Mouse (Mus musculus) T-helper 17 cell (primary cell): ENCODE data around the gene Mon1b.

Experiments
- in situ Hi-C, 2 experiments: fragments of 300-600 bp; cut with MboI, MseI; formaldehyde crosslinking; loops; 1 replicate in 1 of 2; 2 replicates in 1 of 2; pipeline ENCODE4 v1.15.1; 2025; ENCODE audit warnings: high pct_unique_total_duplicates in 2 of 2

Gene Mon1b

DNA sequence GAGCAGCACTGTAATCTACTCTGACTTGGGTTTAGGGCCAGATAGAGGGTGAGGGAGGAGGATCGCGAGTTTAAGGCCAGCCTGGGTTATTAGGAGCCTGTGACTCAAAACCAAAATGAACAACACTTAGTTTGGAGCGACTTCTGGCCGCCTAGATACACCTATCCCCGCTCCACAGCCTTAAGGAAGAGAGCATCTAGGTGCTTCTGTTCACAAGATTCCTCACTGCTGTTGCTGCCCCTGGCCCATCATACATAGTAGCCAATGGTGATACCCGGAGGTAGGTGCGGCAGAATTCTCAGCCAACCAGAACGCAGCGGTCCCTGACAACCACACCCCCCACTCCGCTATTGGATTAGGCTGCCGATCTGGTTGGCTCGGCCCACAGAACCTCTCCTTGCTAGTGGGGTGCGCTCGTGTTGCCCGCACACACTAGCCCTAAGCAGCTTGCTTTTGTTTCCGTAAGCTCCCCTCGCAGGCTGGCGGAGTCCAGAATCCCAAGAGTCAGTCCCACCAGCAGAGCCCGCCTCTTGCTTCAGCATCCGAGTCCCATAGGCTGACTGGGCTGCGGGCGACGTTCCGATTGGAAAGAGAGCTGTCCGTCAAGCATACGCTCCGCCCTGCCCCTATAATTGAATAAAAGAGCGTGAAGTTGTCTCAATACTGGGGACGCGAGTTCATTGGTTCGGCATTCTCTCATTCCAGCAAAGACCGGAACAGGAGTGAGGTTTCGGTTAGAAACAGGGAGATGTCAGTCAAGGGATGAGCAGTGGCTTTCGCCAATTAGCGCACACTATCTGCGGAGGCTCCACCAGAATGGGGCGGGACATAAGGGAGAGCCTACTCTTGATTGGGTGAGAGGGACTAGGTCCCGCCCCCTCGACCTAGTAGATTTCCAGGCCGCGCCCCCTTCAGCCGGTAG is at the start of gene Mon1b:
Gene Mon1b, plus strand, starts transcription at position 918 of the 922 bp plus-strand sequence.
- in situ Hi-C loops: loop anchor here (5.0 to 25.0 kb wide), 6 partner anchors 497 to 1923 kb away; partner anchors contain the start of genes Cfdp1 (in 1 of the 2), Nudt7 (in 1 of the 2) and Wwox (in 1 of the 2)

DNA sequence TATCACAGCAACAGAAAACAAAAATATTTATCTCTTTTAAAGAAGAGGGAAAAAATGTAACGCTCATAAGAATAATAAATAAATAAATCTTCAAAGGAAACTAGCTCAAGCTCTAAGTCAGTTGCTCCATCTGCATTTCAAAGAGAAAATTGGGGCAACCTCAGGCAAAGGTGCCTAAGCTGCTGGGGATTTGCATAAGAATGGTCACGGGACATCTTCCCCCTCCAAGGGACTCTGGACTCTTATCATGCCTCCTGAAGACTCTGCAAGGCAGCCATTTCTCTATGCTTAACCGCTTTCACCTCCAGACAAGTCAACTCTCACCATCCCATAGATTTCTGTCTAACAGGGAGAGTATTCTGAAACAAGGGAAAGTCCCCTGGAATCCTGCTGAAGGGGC is 37.0 kb upstream of the Mon1b start:
- in situ Hi-C loops: loop anchor here in 1 of 2 experiments (10.0 kb wide), 1 partner anchor 206 kb away; no protein-coding TSS in a partner anchor

DNA sequence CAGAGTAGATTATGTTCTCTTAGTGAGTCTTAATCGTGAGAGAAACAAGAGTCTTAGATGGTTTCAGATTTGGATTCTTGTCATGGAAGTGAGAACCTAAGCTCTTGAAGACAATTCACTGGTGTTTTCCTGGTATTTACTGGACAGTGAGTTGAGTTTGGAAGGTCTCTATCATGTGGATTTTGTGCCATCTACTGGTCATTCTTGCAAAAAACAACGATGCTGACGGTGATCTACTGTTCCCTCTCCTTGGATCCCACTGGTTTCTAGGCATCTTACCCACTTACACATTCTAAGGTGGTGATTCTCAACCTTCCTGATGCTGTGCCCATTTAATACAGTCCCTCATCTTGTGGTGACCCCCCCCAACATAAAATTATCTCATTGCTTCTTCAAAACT is 2.8 kb upstream of the Mon1b start:
- in situ Hi-C loops: loop anchor here (5.0 to 25.0 kb wide), 5 partner anchors 722 to 1920 kb away; partner anchors contain the start of genes Cfdp1 (in 1 of the 2) and Wwox (in 1 of the 2)

DNA sequence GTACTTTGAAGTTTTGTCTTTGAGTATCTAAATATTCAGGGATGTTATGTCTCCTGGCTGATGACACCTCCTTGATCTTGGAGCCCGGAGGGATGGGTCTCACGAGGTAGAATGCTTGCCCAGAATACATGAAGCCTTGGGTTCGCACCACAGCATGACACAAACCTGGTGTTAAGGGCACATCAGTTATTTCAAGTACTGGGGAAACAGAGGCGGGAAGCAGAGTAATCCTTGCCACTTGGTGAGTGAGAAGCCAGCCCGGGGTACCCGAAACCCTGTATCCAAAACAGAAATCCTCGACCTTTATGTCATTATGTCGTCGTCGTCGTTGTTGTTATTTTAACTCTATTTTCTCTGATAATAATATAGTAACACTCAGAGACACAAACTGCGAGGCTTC is 1.2 kb upstream of the Mon1b start:
- in situ Hi-C loops: loop anchor here (5.0 to 25.0 kb wide), 5 partner anchors 721 to 1922 kb away; partner anchors contain the start of genes Cfdp1 (in 1 of the 2) and Wwox (in 1 of the 2)

DNA sequence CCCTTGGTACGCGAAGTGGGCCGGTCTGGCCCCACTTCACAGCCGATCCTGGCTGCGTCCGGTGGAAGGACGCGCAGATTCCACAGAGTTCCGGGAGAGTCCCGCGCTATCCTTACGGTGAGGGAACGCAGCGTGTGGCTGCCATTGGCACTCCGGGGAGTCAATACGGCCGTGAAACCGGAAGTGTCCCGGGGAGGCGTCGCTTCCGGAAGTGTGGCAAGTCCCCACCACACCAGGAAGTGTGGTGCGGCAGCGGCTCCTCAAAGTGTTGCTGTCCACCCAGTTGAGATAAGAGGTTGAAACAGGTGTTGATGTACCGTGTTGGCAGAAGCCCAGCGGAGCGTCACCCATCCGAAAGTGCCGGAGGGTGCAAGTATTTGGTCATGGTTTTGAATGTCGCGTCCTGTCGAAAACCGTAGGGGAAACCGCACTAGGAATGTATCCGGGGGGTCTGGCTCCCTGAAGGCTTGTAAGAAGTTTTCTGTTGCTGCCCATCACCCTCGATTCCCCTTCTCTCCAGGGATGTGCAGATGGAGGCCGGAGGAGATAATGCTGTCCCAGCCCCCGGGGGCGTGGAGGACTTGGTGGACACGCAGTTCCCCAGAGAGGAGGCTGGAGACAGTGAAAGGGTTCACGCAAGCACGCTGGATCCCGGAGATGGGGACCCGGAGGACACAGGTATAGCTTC is 349 bp downstream of the Mon1b start:
- in situ Hi-C loops: loop anchor here (5.0 to 25.0 kb wide), 6 partner anchors 497 to 1923 kb away; partner anchors contain the start of genes Cfdp1 (in 1 of the 2), Nudt7 (in 1 of the 2) and Wwox (in 1 of the 2)

DNA sequence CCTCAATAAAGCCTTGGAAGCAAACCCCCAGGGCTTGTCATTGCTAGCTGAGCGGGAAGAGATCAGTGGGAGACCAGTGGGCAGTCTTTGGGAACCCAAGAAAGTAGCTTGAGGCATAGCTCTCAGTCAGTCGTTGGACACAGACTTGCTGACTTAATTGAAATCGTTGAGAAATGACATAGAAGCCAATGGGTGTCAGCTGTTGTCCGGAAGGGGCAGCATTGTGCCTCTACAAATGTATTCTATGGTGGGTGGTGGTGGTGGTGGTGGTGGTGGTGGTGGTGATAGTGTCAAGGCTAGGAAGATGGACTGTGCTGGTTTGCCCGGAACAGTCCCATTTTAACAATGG is 867 bp downstream of the Mon1b start:
- in situ Hi-C loops: loop anchor here (5.0 to 25.0 kb wide), 6 partner anchors 496 to 1924 kb away; partner anchors contain the start of genes Cfdp1 (in 1 of the 2), Nudt7 (in 1 of the 2) and Wwox (in 1 of the 2)

DNA sequence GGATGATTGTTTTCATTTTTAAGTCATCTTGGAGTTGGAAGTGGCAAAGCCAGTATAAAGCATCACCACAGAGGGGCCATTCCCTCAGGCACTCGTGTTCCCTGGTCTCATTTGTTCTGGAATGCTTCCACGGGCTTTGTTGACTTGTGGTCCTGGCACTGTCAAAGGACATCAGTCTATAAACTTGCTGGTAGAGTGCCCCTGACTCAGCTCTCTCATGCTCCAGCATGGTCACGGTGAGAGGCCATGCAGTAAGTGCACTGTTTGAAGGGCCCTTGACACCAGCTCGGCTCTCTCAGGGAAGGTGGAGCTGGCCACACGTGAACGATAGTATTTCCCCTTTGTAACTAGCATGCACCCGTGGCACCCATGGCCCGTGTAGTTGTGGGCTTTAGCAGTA is 5.0 kb downstream of the Mon1b start:
- in situ Hi-C loops: loop anchor here in 1 of 2 experiments (25.0 kb wide), 2 partner anchors 1778 to 1928 kb away; partner anchors contain the start of gene Cfdp1

DNA sequence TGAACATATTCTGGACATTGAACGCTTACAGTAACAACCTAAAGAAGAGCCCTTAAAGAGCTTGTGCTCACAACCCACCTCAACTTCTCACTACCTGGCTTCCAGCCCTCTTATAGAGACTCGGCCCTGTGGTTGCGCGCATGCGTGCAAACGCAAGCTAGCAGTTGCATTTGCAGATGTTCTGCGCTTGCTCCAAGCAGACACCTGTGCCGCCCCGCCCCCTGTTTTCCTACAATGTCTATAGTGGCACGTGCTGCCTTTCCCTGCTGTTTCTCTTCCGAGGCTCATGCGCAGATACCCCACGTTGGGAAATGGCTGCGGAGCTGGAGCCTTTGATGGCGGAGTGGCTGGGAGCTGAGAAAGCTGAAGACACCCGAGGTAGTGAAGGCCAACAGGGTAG is 7.5 kb downstream of the Mon1b start, which contains the start of gene Syce1l:
Gene Syce1l, plus strand, starts transcription at position 288 of the 400 bp plus-strand sequence.
- in situ Hi-C loops: loop anchor here in 1 of 2 experiments (25.0 kb wide), 2 partner anchors 1781 to 1931 kb away; partner anchors contain the start of gene Cfdp1

DNA sequence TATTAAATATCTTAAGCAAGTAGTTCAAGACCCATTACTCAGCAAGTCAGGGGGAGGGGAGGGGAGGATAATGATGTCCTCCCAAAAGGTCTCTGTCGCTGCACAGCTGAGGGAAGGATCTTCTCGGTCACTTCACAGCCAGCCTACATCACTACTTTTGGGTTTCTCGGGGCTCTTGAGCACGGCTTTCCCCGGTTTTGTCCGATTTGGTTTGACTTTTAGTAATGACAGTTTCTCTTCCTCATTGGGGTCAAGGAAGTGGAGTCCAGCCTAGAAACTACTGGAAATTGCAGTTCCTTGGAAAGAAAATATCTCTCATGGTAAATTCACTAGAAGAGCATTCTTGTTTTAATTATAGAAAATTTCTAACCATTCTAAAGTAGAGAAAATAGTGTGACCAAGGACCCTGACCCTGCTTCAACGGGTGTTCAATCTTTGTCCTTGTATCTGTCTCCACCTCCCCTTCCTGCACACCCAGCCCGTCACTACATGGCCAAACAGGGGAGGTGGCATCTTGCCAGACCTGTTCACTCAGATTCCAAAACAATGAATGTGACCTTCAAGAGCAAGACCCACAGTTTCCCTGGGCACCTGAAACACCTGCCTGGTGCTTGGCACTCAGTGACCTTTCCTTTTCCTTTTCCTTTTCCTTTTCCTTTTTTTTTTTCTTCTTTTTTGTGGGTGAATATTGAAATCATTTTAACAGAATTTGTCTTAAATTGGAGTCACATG is 8.3 kb downstream of the Mon1b start:
- in situ Hi-C loops: loop anchor here in 1 of 2 experiments (25.0 kb wide), 2 partner anchors 1781 to 1931 kb away; partner anchors contain the start of gene Cfdp1

DNA sequence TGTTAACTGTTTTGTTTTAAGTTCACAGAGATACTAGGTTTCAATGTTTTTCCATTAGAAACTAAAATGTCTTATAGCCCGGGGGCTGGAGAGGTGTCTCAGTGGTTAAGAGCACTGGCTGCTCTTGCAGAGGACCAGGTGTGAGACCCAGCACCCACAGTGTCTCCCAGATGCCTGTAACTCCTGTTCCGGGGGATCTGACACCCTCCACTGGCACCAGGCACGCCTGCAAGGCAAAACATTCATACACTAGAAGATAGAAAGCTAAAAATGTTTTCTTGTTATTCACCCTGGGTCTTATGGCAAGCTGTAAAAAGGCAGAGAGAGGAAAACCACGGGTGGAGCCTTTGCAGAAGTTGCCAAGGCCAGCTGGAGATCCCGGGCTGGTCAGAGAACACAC is 9.8 kb downstream of the Mon1b start:
- in situ Hi-C loops: loop anchor here in 1 of 2 experiments (25.0 kb wide), 2 partner anchors 1783 to 1933 kb away; partner anchors contain the start of gene Cfdp1

DNA sequence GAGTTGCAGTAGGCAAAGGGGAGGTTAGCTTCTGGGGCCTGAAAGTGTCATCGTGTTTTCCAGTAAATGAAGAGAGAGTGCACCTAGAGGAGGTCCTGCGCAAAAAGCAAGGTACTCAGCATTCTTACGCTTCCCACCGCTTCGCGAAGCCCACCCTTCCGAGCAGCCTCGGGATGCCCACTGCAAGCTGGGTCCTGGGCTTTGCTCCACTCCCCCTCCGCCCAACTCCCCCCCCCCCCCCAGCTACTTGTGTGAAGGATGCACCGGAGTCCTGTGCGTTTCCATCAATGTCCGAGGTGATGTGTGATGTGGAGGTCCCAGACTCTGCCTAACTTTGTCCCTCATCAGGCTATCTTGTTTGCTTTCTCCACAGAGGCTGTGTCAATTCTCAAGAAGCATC is 17.1 kb downstream of the Mon1b start:
- in situ Hi-C loops: loop anchor here (10.0 kb wide), 3 partner anchors 712 to 1402 kb away; partner anchors contain the start of gene Wwox (in 1 of the 2)

DNA sequence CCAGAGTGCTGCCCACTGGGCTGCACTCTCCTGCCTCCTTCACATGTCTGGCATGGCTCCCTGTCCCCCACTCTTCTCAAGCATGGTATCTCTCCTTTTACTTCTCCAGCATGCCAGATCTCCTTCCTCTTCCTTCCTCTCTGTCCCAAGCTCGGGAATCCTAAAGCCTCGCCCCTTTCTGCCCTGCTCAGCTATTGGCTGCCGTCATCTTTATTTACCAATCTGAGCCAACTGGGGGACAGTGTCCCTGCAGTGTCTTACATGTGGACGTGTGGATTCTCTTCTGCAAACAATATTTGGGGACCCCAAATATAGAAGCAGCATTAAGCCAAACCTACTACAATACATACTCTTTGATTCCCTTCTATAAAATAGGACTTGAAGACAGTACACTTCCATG is 17.8 kb downstream of the Mon1b start:
- in situ Hi-C loops: loop anchor here (10.0 kb wide), 3 partner anchors 712 to 1402 kb away; partner anchors contain the start of gene Wwox (in 1 of the 2)

DNA sequence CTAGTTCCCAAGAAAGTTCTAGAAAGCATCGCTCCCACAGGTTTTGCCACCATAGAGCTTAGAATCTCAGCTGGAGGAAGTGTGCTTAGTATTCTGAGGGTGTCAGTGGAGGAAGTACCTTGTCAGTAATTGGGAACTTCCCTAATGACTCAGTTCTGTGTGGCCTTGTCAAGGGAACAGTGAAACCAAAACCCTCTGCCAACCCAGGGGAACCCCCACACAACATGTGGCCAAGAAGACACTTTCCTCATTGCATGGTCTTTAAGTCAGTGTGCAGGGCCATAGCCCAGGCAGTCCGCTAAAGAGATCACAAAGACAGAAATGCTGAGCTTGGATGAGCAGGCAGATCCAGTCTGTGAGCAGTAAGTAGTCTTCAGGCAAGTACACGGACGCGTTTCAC is 20.8 kb downstream of the Mon1b start:
- in situ Hi-C loops: loop anchor here (10.0 kb wide), 3 partner anchors 709 to 1399 kb away; partner anchors contain the start of gene Wwox (in 1 of the 2)

DNA sequence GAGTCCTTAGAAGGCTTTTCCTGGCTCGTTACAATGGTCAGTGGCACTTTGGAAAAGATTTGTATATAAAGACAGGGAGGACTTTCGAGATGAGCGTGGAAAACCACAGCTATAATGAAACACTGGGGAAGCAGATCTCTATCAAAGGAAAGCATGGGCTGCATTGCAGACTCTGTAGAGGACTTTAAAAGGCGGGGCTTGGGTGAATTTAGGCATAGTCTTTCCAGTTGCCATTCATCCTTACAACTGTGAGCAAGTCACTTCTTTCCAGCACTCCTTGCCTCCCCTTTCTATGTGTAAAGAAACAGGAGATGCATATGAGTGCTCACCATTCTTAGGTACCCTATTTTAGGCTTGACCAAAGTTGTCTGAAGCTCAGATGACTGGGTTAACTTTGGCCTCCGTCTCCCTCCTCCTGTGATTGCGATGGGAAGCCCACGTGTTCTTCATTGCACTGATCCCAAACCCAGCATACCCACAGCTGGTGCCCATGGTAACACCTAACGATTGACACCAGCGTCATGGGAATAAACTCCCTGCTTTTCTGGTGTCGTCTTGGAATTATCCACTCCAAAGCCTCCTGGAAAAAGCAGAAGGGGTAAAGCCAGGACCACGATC is 21.4 kb downstream of the Mon1b start:
- in situ Hi-C loops: loop anchor here (10.0 kb wide), 3 partner anchors 708 to 1398 kb away; partner anchors contain the start of gene Wwox (in 1 of the 2)

DNA sequence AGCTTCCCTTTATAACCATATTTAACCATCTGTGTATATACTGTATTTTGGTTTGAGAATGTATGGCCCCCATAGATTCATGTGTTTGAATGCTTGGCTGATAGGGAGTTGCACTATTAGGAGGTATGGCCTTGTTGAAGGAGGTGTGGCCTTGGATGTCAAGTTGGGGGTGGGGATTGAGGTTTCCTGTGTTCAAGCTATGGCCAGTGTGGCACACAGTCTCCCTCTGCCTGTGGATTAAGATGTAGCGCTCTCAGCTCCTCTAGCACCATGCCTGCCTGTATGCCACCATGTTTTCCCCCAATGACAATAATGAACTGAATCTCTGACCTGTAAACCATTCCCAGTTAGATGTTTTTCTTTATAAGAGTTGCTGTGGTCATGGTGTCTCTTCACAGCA is 24.7 kb downstream of the Mon1b start:
- in situ Hi-C loops: no loop called here

DNA sequence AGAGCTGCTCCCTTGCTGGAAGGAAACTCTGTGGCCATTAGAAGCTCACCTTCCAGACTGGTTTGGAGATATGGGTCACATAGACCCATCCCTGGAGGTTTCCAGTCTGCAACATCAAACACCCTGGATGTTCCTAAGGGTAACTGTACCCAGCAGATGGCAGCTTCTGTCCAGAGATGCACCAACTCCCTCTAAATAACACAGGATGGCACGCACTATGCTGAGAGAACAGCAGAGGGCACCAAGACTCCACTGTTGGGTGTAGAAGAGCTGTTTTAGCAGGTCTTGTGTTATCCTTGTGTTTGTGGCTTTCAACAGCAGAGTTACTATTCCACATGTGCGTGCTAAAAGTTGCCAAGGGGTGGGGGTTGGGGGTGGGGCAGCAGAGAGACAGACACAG is 29.2 kb downstream of the Mon1b start:
- in situ Hi-C loops: no loop called here

DNA sequence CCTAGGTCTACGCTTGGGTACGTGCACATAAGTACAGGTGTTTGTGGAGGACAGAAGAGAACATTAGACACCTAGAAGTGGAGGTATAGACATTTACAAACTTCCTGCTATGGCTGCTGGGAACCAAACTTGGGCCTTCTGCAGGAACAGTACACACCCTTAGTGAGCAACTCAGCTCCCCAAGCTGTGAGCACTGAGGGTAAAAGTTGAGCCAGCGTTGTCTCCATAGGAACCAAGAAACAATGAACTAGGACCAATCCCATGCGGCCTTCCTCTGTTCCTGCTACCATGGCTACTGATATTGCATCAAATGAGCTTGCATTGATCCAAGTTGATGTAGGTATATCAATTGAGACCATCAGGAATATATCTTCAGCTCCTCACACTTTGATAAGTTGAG is 29.6 kb downstream of the Mon1b start:
- in situ Hi-C loops: loop anchor here (5.0 kb wide), 1 partner anchor 317 kb away; no protein-coding TSS in a partner anchor

DNA sequence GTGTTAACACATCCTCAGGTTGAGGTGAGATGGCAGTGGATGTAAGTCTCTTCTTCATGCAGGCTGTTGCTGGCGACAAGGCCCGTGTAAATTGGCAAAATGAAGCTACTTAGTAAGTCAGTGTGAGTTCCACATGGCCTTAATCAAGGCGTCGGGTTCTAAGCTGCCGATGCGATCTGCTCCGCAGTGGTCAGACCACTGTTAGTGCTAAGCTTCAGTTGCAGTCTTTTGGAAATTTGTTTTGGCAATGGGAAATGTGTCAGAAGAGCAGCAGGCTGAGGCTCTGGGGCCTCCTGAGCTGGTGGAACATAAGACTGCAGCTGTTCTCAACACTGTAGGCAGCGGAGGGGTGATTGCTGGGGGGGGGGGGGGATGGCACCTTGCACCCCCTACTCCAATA is 30.6 kb downstream of the Mon1b start:
- in situ Hi-C loops: loop anchor here (5.0 kb wide), 1 partner anchor 316 kb away; no protein-coding TSS in a partner anchor

DNA sequence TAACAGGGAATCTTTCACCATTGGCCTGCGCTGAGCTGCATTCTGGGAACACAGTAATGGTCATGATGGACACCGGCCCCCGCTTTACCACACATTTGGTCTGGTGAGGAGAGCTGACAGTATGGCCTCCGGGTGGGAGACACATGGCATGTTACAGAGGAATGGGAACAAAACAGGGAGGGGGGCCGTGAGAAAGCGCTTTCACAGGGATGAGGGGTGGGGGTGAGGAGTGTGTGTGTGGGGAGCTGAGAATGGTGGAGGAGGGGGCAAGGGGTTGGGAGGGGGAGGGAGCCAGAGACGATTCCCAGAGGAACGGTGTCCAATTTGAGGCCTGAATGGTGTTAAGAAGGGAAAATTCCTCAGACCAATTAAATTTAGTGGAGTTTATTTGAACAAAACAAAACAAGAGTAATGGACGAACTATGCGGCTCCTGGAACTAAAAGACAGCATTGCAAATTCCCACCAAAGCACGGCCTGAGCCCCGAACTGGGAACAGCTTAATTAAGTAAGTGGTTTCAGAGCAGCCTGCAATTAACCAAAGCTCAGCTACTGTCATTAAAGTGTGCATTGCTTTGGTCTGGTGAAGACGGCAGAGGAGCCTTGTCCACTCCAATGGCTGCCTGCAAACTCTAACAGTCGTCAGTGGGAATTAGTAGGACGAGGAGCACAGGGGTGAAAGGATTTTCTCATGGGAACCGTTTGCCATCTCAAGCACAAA is 31.5 kb downstream of the Mon1b start:
- in situ Hi-C loops: loop anchor here (5.0 kb wide), 1 partner anchor 315 kb away; no protein-coding TSS in a partner anchor
